Mouse (Mus musculus) thymus, postnatal 0 days (tissue): ENCODE measurements at regions not wholly inside any gene's neighbourhood (a gene's known extent, or its start where the extent isn't known, plus 50 kb on each side); places are given as distances from the start of the nearest gene placed in this dataset.

Experiments used
- DNase-seq: peaks from one replicate; pipeline ENCODE4 v3.0.0-alpha.2; 2015; ENCODE audit warnings: low spot score

DNA sequence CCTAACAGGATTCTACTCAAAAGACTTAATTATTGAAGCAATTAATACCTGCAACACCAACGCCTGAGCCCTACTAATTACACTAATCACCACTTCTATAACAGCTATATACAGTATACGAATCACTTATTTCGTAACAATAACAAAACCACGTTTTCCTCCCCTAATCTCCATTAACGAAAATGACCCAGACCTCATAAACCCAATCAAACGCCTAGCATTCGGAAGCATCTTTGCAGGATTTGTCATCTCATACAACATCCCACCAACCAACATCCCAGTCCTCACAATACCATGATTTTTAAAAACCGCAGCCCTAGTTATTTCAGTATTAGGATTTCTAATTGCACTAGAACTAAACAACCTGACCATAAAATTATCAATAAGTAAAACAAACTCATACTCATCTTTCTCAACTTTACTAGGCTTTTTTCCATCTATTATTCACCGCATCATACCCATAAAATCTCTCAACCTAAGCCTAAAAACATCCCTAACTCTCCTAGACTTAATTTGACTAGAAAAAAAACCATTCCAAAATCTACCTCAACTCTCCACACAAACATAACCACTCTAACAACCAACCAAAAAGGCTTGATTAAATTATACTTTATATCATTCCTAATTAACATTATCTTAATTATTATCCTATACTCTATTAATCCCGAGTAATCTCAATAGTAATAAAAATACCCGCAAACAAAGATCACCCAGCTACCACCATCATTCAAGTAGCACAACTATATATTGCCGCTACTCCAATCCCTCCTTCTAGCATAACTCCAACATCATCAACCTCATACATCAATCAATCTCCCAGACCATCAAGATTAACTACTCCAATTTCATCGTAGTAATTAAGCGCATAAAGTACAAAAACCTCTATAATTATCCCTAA lies 830.9 kb upstream of the Tyrp1 start:
- DNase-seq = peak; percentile 16

DNA sequence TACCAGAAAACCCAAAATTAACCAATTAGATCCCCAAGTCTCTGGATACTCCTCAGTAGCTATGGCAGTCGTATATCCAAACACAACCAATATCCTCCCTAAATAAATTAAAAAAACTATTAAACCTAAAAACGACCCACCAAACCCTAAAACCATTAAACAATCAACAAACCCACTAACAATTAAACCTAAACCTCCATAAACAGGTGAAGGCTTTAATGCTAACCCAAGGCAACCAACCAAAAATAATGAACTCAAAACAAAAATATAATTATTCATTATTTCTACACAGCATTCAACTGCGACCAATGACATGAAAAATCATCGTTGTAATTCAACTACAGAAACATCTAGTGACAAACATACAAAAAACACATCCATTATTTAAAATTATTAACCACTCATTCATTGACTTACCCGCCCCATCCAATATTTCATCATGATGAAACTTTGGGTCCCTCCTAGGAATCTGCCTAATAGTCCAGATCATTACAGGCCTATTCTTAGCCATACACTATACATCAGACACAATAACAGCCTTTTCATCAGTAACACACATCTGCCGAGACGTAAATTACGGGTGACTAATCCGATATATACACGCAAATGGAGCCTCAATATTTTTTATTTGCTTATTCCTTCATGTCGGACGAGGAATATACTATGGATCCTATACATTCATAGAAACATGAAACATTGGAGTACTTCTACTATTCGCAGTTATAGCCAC lies 830.1 kb upstream of the Tyrp1 start:
- no peak for DNase-seq

DNA sequence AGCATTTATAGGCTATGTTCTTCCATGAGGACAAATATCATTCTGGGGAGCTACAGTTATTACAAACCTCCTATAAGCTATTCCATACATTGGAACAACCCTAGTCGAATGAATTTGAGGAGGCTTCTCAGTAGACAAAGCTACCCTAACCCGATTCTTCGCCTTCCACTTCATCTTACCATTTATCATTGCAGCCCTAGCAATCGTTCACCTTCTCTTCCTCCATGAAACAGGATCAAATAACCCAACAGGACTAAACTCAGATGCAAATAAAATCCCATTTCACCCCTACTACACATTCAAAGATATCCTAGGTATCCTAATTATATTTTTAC lies 829.6 kb upstream of the Tyrp1 start:
- DNase-seq = no peak

DNA sequence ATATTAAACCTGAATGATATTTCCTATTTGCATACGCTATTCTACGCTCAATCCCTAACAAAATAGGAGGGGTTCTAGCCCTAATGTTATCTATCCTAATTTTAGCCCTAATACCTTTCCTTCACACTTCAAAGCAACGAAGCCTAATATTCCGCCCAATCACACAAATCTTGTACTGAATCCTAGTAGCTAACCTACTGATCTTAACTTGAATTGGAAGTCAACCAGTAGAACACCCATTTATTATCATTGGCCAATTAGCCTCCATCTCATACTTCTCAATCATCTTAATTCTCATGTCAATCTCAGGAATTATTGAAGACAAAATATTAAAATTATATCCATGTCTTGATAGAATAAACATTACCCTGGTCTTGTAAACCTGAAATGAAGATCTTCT lies 829.1 kb upstream of the Tyrp1 start:
- no peak for DNase-seq

DNA sequence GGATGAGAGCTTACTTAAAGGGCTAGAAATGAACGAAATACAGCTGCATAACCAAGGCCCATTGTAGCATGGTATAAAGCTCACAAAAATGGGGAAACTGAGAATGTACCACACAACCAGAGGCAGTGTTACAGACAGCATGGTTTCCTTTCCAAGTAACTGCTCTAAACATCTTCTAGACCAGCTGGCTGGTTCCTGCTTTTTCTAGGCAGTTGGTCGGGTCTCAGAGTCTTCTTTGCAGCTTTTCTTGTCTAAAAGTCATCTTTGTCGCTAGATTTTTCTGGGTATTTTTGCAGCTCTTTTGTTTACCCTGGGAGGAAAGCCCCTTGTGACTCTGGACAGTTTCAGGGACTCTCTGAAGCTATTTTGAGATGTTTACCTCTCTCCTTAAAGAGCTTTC lies 806.0 kb upstream of the Tyrp1 start:
- DNase-seq = no peak

DNA sequence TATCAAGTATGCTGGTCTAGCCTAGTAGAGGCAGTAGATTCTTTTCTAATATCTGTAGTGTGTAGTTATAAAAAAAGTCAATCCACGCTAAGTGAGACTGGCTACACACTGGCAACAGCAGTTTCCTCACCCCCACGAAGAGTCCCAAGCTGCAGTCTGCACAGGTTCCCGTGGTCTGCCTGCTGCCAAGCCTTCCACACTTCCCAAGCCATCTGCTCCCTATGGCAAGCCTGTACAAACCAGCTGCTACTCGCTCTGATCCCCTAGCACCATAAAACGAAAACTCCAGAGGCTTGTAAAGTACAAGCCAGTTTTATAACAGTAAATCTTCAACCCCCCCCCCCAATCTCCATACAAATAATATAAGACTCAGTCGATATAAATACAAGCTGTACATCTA lies 786.0 kb upstream of the Tyrp1 start:
- DNase-seq = no peak
